Mouse (Mus musculus) G1E (cell line): ENCODE measurements around the gene Sec22b. TPM values are rescaled to one million over a fixed set of nuclear protein-coding genes. Genes with fewer than 3 reads are reported as not detected.

Source experiments
- ATAC-seq: 2 replicates; pipeline ENCODE4 v1.8.0; 2016; ENCODE audit warnings: mild to moderate bottlenecking; ENCODE audit not compliant: insufficient number of reproducible peaks, poor library complexity, low FRiP score, severe bottlenecking; ENCODE audit errors: extremely low read depth
- DNase-seq: peaks from one replicate; pipeline ENCODE4 v3.0.0; 2012; ENCODE audit warnings: low spot score
- H3K27me3 ChIP-seq: 2 replicates; pipeline ENCODE4 v1.6.1; 2012; ENCODE audit warnings: mild to moderate bottlenecking, low read length, inconsistent platforms; ENCODE audit not compliant: insufficient read depth
- H3K36me3 ChIP-seq: replicated peaks from 2 replicates; pipeline ENCODE3; 2012; ENCODE audit warnings: mild to moderate bottlenecking, inconsistent platforms
- H3K4me1 ChIP-seq: 2 replicates; pipeline ENCODE4 v1.6.1; 2012; ENCODE audit warnings: low read depth, low read length, inconsistent platforms, mixed read lengths; ENCODE audit not compliant: insufficient read depth
- H3K4me3 ChIP-seq: 2 replicates; pipeline ENCODE4 v1.5.1; 2012; ENCODE audit warnings: low read depth, mild to moderate bottlenecking, inconsistent platforms, low read length, moderate library complexity, mixed read lengths
- H3K9me3 ChIP-seq: replicated peaks from 2 replicates; pipeline ENCODE4 v1.6.1; 2012; ENCODE audit warnings: inconsistent platforms
- CTCF ChIP-seq: IDR thresholded peaks from 2 replicates; pipeline ENCODE4 v1.5.1; 2012; ENCODE audit warnings: low read depth, low read length, inconsistent platforms, mixed read lengths
- GATA1 ChIP-seq: IDR thresholded peaks from 2 replicates; pipeline ENCODE4 v1.6.1; 2012; ENCODE audit warnings: borderline replicate concordance, low read length, inconsistent platforms, mixed read lengths
- GATA2 ChIP-seq: IDR thresholded peaks from 2 replicates; pipeline ENCODE4 v1.6.1; 2012; ENCODE audit warnings: low read depth, low read length, inconsistent platforms, borderline replicate concordance
- POLR2AphosphoS5 ChIP-seq: IDR thresholded peaks from 2 replicates; pipeline ENCODE4 v1.6.1; 2012; ENCODE audit warnings: low read depth, low read length, inconsistent platforms; ENCODE audit not compliant: insufficient replicate concordance
- TAL1 ChIP-seq: conservative IDR thresholded peaks from 2 replicates; pipeline ENCODE4 v1.6.1; 2012; ENCODE audit warnings: low read depth, low read length, inconsistent platforms, mixed read lengths
- polyA plus RNA-seq: library from polyadenylated mRNA; stranded (reverse); fragments of >175 nt; gene quantifications from 2 replicates; pipeline ENCODE4 v1.2.3, GENCODE M21; 2012
- total RNA-seq, 2 experiments: library from RNA; stranded (forward) in 1 of 2; stranded (reverse) in 1 of 2; fragments of 200-1000 nt in 1 of 2; fragments of >200 nt in 1 of 2; fragmentation: Nextera tagmentation in 1 of 2; gene quantifications; 2 replicates each; pipeline ENCODE4 v1.2.3; 2014 to 2017

Gene Sec22b
- total and polyA plus RNA-seq, 3 experiments = 58.3 to 79.6 (median 78.3) TPM

GRCm38 (mm10) chr3:97866696-97867095 is 34.3 kb upstream of the Sec22b start:
- Histone ChIP-seq H3K27me3 (no peaks in the 10 kb centered on the region), H3K4me3 (no peak overlapping the region)

DNA sequence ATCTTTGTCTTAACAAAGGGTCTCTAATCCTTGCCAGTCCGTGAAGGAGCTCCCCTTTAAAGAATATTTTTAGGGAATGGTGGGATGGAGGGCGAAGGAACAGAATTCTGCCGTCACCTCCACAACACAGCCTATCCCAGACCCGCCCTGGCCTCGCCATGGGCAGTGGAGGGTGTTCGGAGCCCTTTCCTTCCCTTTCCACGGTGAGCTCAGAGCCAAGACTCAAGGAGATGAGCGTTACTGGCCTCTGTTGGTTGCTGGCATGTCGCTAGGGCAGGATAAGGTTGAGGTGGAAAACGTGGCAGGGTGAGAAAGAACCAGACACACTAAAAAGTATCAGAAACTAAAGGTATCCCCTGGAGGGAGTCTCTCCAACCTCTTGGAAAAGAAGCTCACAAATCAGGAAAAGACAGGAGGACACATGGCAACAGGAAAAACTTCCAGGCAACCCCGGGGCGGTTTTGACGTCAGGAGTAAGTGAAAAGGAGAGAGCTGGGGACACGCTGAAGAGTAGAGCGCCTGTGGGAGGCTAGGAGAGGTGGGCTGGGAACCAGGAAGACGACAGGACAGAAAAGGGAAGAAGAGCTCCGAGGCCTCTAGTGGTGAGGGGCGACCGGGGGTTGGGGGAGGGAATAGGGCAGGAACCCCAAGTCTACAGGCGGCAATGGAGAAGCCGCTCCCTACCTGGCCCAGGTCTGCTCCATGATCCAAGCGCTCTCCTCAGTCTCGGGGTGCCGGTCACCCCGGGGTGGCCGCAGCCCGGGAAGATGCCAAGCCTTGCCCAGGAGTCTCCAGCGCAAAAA is 33.6 kb upstream of the Sec22b start:
- Histone ChIP-seq H3K4me1 (no peaks in the 10 kb centered on the region), H3K27me3 (no peaks in the 10 kb centered on the region), H3K36me3 (no peaks in the 10 kb centered on the region), H3K9me3 (peaks cover 11% of the 10 kb centered on the region), H3K4me3 (no peak overlapping the region)
- ATAC-seq (no peak), DNase-seq (no peak)
- no peak for TF ChIP-seq TAL1
- no peak for TF ChIP-seq CTCF
- TF ChIP-seq POLR2AphosphoS5 = no peak
- TF ChIP-seq GATA1 = no peak
- TF ChIP-seq GATA2 = no peak

More at GRCm38 (mm10) chr3:97866696-97867095, 34.3 kb upstream of the Sec22b start:
- Histone ChIP-seq H3K36me3 (no peaks in the 10 kb centered on the region), H3K9me3 (peaks cover 11% of the 10 kb centered on the region), H3K4me1 (no peaks in the 10 kb centered on the region)
- TF ChIP-seq GATA2 (no peak), TAL1 (no peak), POLR2AphosphoS5 (no peak), CTCF (no peak), GATA1 (no peak)
- no peak for ATAC-seq
- no peak for DNase-seq

DNA sequence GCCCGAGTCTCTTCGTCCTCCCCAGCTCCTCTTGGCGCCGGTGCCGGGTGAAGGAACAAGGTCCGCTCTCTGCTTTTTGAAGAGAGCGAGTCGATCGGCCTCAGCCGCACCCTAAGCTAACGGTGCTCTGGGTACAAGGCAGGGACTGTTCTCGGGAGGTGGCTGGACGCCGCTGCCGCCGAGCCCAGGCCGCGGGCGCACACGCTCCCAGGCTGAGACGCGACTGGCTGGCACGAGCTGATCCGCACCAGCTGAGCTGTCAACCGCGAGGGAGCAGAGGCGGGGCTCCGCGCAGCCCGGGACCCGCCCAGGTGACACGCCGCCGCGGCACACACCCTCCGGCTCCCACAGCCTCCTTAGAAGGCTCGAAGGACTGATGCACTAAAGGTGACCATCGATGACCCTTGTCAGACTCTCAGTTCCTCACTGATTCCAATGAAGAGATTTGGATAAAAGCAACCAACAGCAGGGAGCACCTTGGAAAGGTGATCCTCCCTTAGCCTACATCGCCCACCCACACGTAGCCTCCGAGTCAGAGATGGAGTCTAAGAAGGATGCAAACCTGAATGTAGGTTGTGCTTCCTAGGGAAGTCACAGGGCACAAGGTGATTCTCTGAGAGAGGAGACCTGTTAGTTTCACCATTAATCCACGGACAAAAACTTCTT is 32.8 kb upstream of the Sec22b start:
- no peaks in the 10 kb centered on the region for H3K27me3 ChIP-seq
- no peak overlapping the region for H3K4me3 ChIP-seq
- ATAC-seq (no peak), DNase-seq (no peak)
- no peak for TF ChIP-seq GATA1
- TF ChIP-seq CTCF = no peak
- TF ChIP-seq TAL1 = no peak
- no peak for TF ChIP-seq GATA2
- no peak for TF ChIP-seq POLR2AphosphoS5
- no peaks in the 10 kb centered on the region for H3K36me3 ChIP-seq
- peaks cover 11% of the 10 kb centered on the region for H3K9me3 ChIP-seq
- no peaks in the 10 kb centered on the region for H3K4me1 ChIP-seq

DNA sequence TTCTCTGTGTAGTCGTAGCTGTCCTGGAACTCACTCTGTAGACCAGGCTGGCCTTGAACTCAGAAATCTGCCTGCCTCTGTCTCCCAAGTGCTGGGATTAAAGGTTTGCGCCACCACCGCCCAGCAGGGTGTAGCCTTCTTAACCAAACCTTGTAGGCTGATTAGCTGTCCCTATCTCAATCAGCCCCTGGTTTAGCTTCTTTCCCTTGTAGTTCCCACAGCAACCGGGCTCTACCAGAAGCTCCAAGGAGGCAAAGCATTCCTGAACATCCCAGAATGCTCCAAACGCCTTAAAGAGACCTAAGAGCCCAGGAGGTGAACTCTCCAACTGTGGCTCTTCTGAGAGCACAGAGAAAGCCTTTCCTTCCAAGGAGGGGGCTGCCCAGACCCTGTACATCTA is 32.3 kb upstream of the Sec22b start:
- H3K36me3 ChIP-seq = no peaks in the 10 kb centered on the region
- no peaks in the 10 kb centered on the region for H3K27me3 ChIP-seq
- TF ChIP-seq TAL1 = no peak
- TF ChIP-seq GATA2 = no peak
- no peak for TF ChIP-seq CTCF
- no peak for TF ChIP-seq POLR2AphosphoS5
- TF ChIP-seq GATA1 = no peak
- no peaks in the 10 kb centered on the region for H3K4me1 ChIP-seq
- peaks cover 11% of the 10 kb centered on the region for H3K9me3 ChIP-seq
- DNase-seq = no peak
- ATAC-seq = no peak
- H3K4me3 ChIP-seq = no peak overlapping the region

- peaks cover 11% of the 10 kb centered on the region for H3K9me3 ChIP-seq
- no peaks in the 10 kb centered on the region for H3K36me3 ChIP-seq
- no peak overlapping the region for H3K4me3 ChIP-seq
- no peak for DNase-seq
- H3K4me1 ChIP-seq = no peaks in the 10 kb centered on the region
- no peaks in the 10 kb centered on the region for H3K27me3 ChIP-seq
- TF ChIP-seq GATA2 = no peak
- no peak for TF ChIP-seq GATA1
- no peak for TF ChIP-seq POLR2AphosphoS5
- no peak for TF ChIP-seq CTCF
- ATAC-seq = no peak
These were observed 31.3 kb upstream of the Sec22b start for GRCm38 (mm10) chr3:97869730-97870129.

DNA sequence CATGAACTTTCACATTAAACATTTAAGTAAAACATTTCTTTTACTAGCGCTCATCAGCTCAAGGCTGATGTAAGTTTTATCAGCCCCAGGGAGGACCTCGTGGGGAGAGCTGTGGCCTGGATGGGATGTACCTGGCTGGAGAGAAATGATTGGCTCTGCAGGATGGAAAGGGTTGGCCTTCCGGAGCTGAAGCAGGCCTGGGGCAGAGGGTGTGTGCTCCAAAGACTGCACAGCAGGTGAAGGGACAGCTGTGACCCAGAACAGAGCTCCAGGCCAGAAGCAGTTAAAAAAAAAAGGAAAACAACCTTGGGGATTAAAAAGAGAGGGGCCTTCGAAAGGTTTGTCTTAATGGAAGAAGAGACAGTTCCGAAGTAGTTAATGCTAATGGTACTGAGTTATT is 26.2 kb upstream of the Sec22b start:
- no peak for DNase-seq
- H3K36me3 ChIP-seq = no peaks in the 10 kb centered on the region
- no peaks in the 10 kb centered on the region for H3K4me1 ChIP-seq
- TF ChIP-seq POLR2AphosphoS5 (no peak), TAL1 (no peak), GATA2 (no peak), CTCF (no peak), GATA1 (no peak)
- no peak overlapping the region for H3K4me3 ChIP-seq
- no peaks in the 10 kb centered on the region for H3K27me3 ChIP-seq
- H3K9me3 ChIP-seq = no peaks in the 10 kb centered on the region
- no peak for ATAC-seq
